Mouse (Mus musculus) cerebellum, postnatal 36 days (tissue): ENCODE measurements around the gene Plce1.

Experiments
- DNase-seq, 2 experiments: peaks; one replicate each; pipeline ENCODE4 v3.0.0; 2021 to 2022; ENCODE audit warnings: mixed read lengths in 2 of 2

Plce1 gene

GRCm38 (mm10) chr19:38589941-38590340 is 109.0 kb downstream of the Plce1 start:
- no peak for DNase-seq

DNA sequence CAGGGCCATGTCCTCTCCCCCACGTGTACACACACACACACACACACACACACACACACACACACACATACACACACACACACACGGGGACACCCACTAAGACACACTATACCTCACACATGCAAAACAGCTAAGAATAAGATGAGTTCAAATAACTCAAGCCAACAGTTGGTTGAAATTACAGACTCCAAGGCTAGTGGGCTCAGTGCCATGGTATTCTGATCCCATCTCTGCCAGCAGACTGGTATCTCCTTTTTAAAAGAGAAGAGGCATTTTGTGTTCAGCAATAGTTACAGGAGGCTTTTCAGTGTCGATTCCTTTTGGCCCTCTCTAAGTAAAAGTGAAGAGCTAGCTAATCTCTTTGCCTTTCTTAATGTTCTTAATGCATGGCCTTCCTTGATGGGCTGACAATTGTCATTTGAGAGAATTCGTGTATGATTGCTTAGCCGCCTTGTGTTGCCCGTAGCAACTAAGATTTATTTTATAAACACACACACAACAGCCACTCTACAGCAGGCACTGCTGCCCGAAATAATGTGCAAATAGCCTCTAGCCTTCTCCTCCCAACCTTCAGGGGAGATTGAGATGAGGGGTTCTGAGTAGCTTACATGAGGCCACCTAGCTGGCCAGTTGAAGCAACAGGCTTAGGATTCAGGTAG is 111.8 kb downstream of the Plce1 start:
- DNase-seq = no peak

DNA sequence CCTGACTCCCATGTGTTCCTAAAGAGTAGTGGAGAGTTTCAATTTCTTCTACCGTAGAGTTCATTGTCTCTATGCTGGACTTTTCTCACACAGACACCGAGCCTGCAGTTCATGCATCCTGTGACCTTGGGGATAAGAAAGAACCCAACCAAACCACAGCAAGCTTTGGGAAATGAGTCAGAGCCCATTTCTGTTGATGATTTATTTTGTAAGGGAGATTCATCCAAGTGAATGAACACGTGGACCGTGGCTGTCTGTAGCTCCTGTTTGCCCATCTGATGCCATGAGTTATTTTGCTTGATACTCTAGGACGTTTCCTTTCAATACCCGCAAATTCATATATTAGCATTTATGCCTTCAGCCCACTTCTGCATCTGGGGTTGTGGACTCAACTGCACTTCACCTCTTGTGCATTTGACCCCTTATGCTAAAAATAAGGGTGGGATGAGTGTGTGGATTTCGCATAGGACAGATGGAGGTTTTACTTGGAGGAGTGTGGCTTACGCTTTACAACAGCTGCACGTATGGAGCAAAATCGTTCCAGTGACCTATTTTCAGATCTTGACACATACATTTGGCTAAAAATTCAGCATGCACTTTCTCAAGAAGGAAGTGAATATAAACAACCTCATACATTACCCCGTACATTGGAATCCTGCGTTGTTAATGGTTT is 112.5 kb downstream of the Plce1 start:
- no peak for DNase-seq

GRCm38 (mm10) chr19:38596096-38596495 is 115.2 kb downstream of the Plce1 start:
- no peak for DNase-seq

- no peak for DNase-seq
These were observed 116.5 kb downstream of the Plce1 start for GRCm38 (mm10) chr19:38597392-38597791.

- no peak for DNase-seq
These were observed 118.1 kb downstream of the Plce1 start for GRCm38 (mm10) chr19:38599001-38599400.

DNA sequence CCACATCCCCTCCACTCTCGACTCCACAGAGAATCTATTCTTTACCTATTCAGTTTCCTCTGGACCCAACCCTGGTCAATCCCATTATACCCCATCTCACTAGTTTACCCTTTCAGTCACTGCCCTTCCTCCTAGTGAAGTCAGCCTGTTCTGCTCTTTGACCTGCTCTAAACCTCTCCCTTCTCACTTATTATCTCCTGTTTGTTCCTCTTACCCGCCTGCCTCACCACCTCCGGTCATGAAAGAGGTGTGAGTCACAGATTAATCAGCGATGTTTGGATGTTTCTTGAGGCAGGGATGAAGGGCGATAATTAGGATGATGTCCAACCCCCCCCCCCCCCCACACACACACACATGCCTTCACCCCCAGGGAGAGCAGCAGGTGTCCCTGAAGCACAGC is 120.2 kb downstream of the Plce1 start:
- no peak for DNase-seq

DNA sequence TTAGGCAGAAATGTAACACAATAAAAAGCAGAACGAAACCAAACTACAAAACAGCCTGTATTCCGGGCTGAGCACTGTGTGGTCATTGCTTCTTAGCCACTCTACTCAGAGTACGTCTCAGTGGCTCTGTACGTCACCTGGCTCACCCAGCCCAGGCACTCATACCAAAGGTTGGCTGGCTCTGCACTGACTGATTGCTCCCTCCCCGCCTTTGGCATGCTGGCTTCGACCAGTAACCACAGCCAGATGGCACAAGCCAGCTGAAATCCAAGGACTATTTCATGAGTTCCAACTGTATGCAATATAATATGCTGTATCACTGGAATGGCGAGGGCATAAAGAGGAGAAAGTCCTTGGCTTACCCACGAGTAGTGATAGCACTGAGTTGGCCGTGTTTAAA is 121.9 kb downstream of the Plce1 start:
- peak; percentile 3 to 6 for DNase-seq

- DNase-seq = no peak
These were observed 126.3 kb downstream of the Plce1 start for GRCm38 (mm10) chr19:38607236-38607635.

- DNase-seq = no peak
These were observed 128.2 kb downstream of the Plce1 start for GRCm38 (mm10) chr19:38608951-38609654.

DNA sequence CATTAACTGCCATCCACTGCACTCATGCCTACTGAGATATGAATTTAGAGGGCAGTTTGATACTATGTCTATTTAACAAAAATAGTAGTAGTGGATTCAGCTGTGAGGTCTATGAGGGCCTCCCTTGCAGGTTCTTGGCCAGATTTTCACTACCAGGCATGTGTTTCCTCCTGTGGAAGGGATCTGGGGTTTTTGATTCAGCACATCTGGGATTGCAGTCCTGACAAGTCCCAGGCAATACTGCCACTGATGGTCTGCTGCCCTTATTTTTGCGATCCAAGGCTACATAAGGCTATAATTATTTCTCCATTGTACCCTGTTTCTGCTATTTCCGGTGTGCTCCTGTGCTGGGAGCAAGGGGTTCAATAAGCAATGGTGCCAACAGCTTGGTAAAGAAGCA is 129.4 kb downstream of the Plce1 start:
- DNase-seq = no peak

GRCm38 (mm10) chr19:38610809-38611208 is 129.9 kb downstream of the Plce1 start:
- no peak for DNase-seq

- DNase-seq = no peak
These were observed 133.3 kb downstream of the Plce1 start for GRCm38 (mm10) chr19:38614067-38614675.

GRCm38 (mm10) chr19:38615356-38615755 is 134.4 kb downstream of the Plce1 start:
- no peak for DNase-seq

GRCm38 (mm10) chr19:38620134-38620533 is 139.2 kb downstream of the Plce1 start:
- DNase-seq = no peak

DNA sequence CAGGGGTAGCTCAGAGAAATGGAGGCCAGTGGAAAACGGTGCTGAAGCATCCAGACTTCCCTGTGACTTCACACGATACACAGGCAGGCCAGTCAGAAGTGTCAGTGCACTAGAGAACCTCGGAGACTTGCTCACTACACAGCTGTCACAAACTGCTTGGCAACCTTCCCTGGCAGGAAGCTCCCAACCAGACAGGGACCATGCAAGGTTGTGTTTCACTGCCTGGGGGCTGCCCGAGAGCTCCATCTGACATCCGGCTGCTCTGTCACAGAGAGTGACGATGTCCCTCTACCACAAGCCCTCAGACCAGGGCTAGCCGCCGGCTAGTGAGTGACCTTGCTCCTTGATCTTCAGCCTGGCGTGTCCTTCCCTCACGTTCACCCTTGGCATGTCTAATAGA is 140.6 kb downstream of the Plce1 start:
- no peak for DNase-seq

DNA sequence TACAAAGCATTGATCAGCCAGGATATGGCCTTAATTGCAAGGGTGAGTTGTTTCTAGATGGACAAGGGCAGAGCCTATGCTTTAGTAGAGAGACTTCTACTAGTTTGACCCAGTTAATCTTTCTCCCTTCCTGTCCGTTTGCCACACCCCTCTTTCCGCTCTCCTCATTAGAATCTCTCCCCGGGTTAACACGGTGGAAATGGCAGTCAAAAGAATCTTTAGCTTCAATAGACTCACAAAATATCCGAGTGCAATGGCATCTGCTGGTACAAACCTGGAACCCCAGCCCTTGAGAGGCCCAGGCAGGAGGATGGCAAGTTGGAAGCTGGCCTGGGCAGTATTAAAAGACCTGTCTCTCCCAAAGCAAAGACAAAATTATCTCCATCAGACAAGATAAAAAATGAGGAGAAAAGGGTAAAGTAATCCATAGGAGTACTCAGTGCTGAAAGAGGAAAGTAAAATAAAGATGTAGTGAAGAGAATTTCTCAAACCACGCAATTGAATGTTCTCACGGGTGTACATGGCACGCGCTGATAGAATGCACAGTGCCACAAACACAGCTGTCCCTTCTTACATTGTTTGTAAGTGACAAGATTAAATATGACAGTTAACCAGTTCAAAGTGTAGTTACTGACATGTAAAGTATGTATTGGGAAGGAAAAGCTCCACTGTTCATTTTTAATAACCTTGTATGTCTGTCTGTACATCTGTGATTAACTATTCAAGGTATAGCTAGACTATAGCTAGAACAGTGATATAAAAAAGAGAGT is 145.5 kb downstream of the Plce1 start:
- no peak for DNase-seq

DNA sequence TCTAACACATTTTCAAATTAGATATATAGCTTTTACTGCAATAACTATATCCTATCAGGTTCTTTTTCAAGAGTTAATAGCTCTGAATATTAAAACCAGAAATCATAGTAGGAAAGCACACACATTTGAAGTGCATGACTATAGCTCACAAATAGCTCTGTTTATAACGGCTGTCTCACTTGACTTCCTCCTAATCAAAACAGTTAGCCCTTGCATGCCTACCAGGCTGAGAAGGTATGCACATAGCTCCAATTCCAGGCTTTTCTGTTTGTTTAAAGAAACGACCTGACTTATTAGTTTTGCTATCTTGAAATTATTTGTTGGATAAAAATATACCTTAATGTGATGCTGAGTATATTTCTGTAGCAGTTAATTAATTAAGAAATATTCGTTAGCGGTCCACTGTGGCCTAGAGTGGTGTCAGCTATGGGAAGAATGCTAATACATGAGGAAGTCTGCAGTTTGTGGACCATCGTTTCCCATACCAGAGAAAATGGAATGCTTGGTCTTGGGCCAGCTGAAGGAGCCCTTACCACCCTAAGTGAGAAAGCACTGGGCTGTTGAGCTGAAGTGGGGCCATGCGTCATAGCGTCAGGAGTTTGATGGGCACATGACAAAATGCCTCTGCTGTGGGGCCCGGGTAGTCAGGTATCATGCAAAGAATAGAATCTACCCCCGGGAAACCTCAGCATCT is 146.3 kb downstream of the Plce1 start:
- no peak for DNase-seq

- DNase-seq = no peak
These were observed 151.3 kb downstream of the Plce1 start for GRCm38 (mm10) chr19:38632251-38632650.

DNA sequence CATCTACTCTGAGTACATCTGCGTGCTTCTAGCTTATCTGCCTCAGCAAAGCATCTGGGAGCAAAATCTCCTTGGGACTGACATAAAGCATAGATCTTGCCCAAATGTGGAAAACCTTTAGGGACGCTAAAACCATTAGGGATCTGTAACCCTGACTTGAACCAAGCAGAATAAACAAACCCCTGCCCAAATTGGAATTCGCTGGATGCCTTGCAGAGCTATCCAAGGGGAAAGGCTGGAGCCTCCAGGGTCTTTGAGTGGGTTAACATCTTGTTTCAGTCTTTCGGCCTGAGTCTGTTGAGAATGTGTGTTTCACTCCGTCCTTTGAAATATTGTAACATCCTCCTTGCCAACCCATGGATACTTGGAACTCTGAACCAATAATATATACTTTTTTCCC is 152.4 kb downstream of the Plce1 start:
- no peak for DNase-seq

DNA sequence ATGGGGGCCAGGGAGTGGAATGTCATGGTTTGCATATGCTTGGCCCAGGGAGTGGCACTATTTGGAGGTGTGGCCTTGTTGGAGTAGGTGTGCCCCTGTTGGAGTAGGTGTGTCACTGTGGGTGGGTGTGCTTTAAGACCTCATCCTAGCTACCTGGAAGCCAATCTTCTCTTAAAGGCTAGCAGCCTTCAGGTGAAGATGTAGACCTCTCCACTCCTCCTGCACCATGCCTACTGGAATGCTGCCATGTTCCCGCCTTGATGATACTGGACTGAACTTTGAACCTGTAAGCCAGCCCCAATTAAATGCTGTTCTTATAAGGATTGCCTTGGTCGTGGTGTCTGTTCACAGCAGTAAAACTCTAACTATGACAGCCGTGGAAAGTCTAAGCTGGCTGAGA is 158.1 kb downstream of the Plce1 start:
- DNase-seq = no peak

GRCm38 (mm10) chr19:38639805-38640204 is 158.9 kb downstream of the Plce1 start:
- peak in 1 of 2 experiments; percentile 2 for DNase-seq
